Mouse (Mus musculus): Measurements from ENCODE around the gene Insr.

- TF ChIP-seq CTCF (IDR thresholded peaks at IDR 0.05 in 2 of 3, conservative IDR thresholded peaks at IDR 0.05 in 1 of 3; ENCODE audit: control insufficient read depth in 1 of 3, insufficient read depth in 1 of 3, low read depth in 2 of 3, low read length in 3 of 3, poor library complexity in 1 of 3, severe bottlenecking in 1 of 3) (no peak), GATA1 (IDR thresholded peaks at IDR 0.05; ENCODE audit: low read depth, low read length) (peak; percentile 44), ELF1 (IDR thresholded peaks at IDR 0.05; ENCODE audit: low read depth, low read length) (no peak), TCF12 (IDR thresholded peaks at IDR 0.05; ENCODE audit: low read depth, low read length) (no peak), POLR2A (IDR thresholded peaks at IDR 0.05; ENCODE audit: control insufficient read depth in 1 of 2, insufficient read depth in 1 of 2, low read depth in 1 of 2, low read length in 2 of 2, poor library complexity in 1 of 2) (no peak), ZKSCAN1 (IDR thresholded peaks at IDR 0.05; ENCODE audit: low read depth, low read length) (no peak), NELFE (IDR thresholded peaks at IDR 0.05; ENCODE audit: low read depth, low read length) (no peak), ZNF384 (IDR thresholded peaks at IDR 0.05; ENCODE audit: low read depth, low read length) (no peak), BHLHE40 (IDR thresholded peaks at IDR 0.05; ENCODE audit: borderline replicate concordance, low read depth, low read length) (no peak), EP300 (IDR thresholded peaks at IDR 0.05; ENCODE audit: low read depth in 1 of 2, low read length in 2 of 2) (peak in 1 of 2 experiments; percentile 53; a peak in 2 of 4 replicates), MAX (IDR thresholded peaks at IDR 0.05; ENCODE audit: low read length) (no peak), MEF2A (IDR thresholded peaks at IDR 0.05; ENCODE audit: extremely low read depth, insufficient replicate concordance, low read depth, low read length, poor library complexity, severe bottlenecking) (no peak), UBTF (IDR thresholded peaks at IDR 0.05; ENCODE audit: borderline replicate concordance, insufficient read depth, low read depth, low read length) (no peak), USF2 (IDR thresholded peaks at IDR 0.05; ENCODE audit: borderline replicate concordance in 1 of 2, insufficient read depth in 1 of 2, low read depth in 1 of 2, low read length in 2 of 2) (no peak)
Measured at GRCm38 (mm10) chr8:3324253-3324652, 44.8 kb upstream of the Insr start.
